Mouse (Mus musculus): ENCODE measurements around the gene Clca3a1. TPM values are rescaled to one million over a fixed set of nuclear protein-coding genes. Genes with fewer than 3 reads are reported as not detected.

The Clca3a1 gene
- under 1 TPM in 1 of 2 experiments, not detected in 1; 0.17 TPM for polyA plus RNA-seq (2012; fragmentation: generic; extraction: Trizol)

DNA sequence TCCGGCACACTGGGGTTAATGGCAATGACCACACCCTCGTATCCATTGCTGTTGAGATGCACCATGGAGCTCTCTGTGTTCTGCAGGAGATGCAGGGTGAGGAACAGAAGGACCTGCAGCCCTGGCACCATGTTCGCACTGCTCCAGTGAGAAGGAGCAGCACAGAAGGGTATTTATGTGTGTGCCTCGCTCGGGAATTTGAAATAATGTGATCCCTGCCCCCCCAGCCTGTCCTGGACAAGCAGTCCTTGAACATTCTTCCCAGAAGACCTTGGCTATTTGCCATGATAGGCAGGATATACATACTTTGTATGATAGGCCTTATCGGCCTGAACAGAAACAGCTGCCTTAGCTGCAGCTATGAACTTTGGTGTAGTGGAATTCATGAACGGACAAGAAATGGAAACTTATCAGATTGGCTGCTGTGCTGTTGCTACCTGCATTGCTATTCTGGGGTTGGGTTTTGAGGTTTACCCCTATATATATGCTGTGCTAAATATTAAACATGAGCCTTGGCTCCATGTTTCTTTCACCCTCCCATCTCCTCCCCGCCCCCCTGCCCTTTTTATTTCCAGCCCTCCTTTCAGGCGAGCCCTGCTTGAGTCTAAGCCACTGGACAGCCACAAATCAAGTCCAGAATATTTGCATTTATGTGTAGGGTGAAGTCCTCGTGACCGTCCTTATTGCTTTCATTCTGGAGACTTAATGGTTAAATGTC, at the start of gene Clca3a1:
Gene Clca3a1 (minus strand): TSS at position 386 of the 718 bp plus-strand sequence.

DNA sequence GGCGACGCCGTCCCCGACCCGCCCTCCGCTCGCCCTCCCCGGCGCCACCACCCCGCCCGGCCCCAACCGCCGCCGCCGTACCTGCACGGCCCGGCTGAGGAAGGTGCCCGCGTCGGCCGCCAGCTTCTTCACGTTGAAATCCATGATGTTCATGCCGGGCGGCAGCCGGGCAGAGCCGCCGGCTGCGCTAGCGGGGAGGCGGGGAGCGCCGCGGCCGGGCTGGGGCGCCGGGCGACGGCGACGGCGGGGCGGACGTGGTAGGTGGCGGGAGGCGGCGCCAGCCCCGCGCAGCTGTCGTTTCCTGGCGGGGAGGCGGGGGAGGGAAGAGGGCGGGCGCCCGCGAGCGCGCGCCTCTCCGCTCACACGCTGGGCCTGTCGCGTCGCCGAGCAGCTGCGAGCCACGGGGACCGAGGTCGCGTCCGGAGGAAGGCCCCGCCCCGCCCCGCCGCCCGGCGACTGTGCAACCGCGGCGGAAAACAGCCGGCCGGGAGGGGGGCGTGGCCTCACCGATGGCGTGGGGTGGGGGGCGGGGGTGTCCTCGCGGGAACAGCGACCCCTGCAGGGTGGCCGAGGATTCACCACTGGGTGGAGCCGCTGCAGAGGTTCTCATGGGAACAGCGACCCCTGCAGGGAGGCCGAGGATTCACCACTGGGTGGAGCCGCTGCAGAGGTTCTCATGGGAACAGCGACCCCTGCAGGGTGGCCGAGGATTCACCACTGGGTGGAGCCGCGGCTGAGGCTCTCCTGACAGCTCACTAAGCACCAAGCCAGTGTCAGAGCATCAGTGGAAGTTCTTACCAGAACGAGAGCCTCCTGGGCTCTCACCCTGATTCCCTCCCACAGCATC, 40.7 kb downstream of the Clca3a1 start, which contains the start of gene Sh3glb1:
Gene Sh3glb1 (minus strand): TSS at position 435 of the 847 bp plus-strand sequence.

Other genes with a start within 250 kb of the Clca3a1 start
- gene Hs2st1, start 190.8 kb downstream of the Clca3a1 start, polyA plus RNA-seq (2012; fragmentation: generic; extraction: Trizol), result 10 to 100 TPM in 1 of 2 experiments, 1 to 10 TPM in 1; 1.8 to 10.1 TPM
- 100 to 1,000 TPM in 1 of 2 experiments, 10 to 100 TPM in 1; 30.3 to 189 TPM for gene Selenof, start 190.7 kb downstream of the Clca3a1 start, polyA plus RNA-seq (2012; fragmentation: generic; extraction: Trizol)
- 10 to 100 TPM; 17.5 to 32.9 TPM for gene Sh3glb1, start 40.6 kb downstream of the Clca3a1 start, polyA plus RNA-seq (2012; fragmentation: generic; extraction: Trizol)
- gene Clca3a2, start 58.5 kb upstream of the Clca3a1 start, polyA plus RNA-seq (2012; fragmentation: generic; extraction: Trizol), result under 1 TPM in 1 of 2 experiments, not detected in 1; 0.61 TPM
- gene Clca3b, start 88.4 kb upstream of the Clca3a1 start, polyA plus RNA-seq (2012; fragmentation: generic; extraction: Trizol), result under 1 TPM in 1 of 2 experiments, not detected in 1; 0.01 TPM
- gene Clca4b, start 171.6 kb upstream of the Clca3a1 start, polyA plus RNA-seq (2012; fragmentation: generic; extraction: Trizol), result not detected
- gene Clca4a, start 214.1 kb upstream of the Clca3a1 start, polyA plus RNA-seq (2012; fragmentation: generic; extraction: Trizol), result under 1 TPM in 1 of 2 experiments, not detected in 1; 0.04 TPM